ENCODE assay signal across 16 mouse cellular contexts in the genomic region with DNA sequence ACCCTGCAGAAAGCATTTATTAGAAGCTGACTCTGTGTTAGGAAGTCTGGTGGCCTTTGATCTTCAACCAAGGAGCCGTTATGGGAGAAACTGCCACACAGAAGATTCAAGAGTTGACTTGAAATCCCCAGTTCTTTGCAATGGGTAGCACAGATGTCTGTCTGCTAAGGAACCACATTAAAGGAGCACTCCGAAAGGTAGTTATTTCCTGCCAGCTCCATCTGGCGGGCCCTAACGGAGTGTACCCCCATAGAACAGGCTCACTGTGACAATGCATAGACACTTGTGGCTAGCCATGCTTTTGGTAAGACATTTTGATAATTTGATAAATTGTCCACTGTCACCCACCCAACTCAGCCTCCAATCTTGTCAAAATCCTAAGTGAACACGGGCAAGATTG.
A peak's percentile ranks its signal among the peaks of the same experiment; 100 is the strongest.
DNase-seq lines count a peak whose midpoint lies in the region; ATAC-seq lines count a peak whose summit lies in the region.
"Had no signal": no experiment of that assay in that cellular context is flagged by ENCODE, and none has a peak within 500 bp of the region (broad histone marks: within the 10 kb centered on the region; RNA-seq: fewer than 3 reads in every experiment).

No protein-coding gene starts in this region.

- ATAC-seq in neutrophil, adult 5-6 weeks (ENCODE audit: extremely low read depth, insufficient number of reproducible peaks, low FRiP score, poor library complexity, severe bottlenecking) = 0 out of 2 replicates have a peak, but pooled peaks have one; percentile 23
- ATAC-seq: forebrain, embryonic 14.5 days; hindbrain, embryonic 16.5 days had no signal

- DNase-seq in CD4-positive, CD25-positive, alpha-beta regulatory T cell, adult 2 months (ENCODE audit: low read depth, low spot score) = peak; percentile 81
- DNase-seq in CD8-positive naive resting alpha-beta T cell, adult 2 months (ENCODE audit: low read depth in 2 of 2, low spot score in 2 of 2) = peak; percentile 64 to 73
- peak; percentile 80 for DNase-seq in thymus, postnatal 25 days
- DNase-seq in right cerebral cortex, adult 18-20 months = no peak
- no peak for DNase-seq in lung, adult 18-20 months
- DNase-seq in adrenal gland, adult 18-20 months (ENCODE audit: low spot score in 2 of 2) = no peak
- DNase-seq: adrenal gland, adult 8-10 months; cerebellum, adult 11 months; heart, postnatal 36 days; kidney, adult 11 months; layer of hippocampus, postnatal 36 days; lung, postnatal 10 days; right cerebral cortex, postnatal 25 days had no signal

Comparison
In these comparisons a context has a peak if more than half of its experiments do, and no peak if none do; other contexts are left out.
1. DNase-seq: peak in CD4-positive, CD25-positive, alpha-beta regulatory T cell, adult 2 months (single experiment), CD8-positive naive resting alpha-beta T cell, adult 2 months (2 of 2) and thymus, postnatal 25 days (single experiment); none in right cerebral cortex, adult 18-20 months (single experiment), lung, adult 18-20 months (0 of 2) and adrenal gland, adult 18-20 months (0 of 2).